Mouse (Mus musculus): Measurements from ENCODE around the gene Notch1.

GRCm38 (mm10) chr2:26541258-26541910 is 24.9 kb upstream of the Notch1 start:
- TF ChIP-seq CTCF (IDR thresholded peaks at IDR 0.05; ENCODE audit: low read depth, low read length): no peak
- TF ChIP-seq POLR2A (IDR thresholded peaks at IDR 0.05; ENCODE audit: extremely low read depth, insufficient read depth, low read length): no peak
